Mouse (Mus musculus) hindbrain, embryonic 16.5 days (tissue): ENCODE data around the gene Sbno1. TPM values are rescaled to one million over a fixed set of nuclear protein-coding genes. Genes with fewer than 3 reads are reported as not detected.

Experiments used
- ATAC-seq: fragments of 200-750 bp; cut with Nextera tagmentation; 2 replicates; pipeline ENCODE4 v1.8.0; 2017; ENCODE audit warnings: moderate TSS enrichment, moderate library complexity
- H3K27ac ChIP-seq: fragments of 300-500 bp; sonication (generic); 2 replicates; pipeline ENCODE4 v1.5.1; 2014; ENCODE audit warnings: low read depth, mild to moderate bottlenecking, control low read depth, low read length, moderate library complexity
- H3K27me3 ChIP-seq: fragments of 300-500 bp; sonication (generic); replicated peaks from 2 replicates; pipeline ENCODE4 v1.6.1; 2014; ENCODE audit warnings: low read length; ENCODE audit not compliant: control insufficient read depth, insufficient read depth
- H3K36me3 ChIP-seq: fragments of 300-500 bp; sonication (generic); 2 replicates; pipeline ENCODE4 v1.6.1; 2014; ENCODE audit warnings: mild to moderate bottlenecking, low read length, moderate library complexity, mixed read lengths; ENCODE audit not compliant: control insufficient read depth, insufficient read depth
- H3K4me1 ChIP-seq: fragments of 300-500 bp; sonication (generic); 2 replicates; pipeline ENCODE4 v1.6.1; 2014; ENCODE audit warnings: low read depth, low read length; ENCODE audit not compliant: control insufficient read depth, insufficient read depth
- H3K4me2 ChIP-seq: fragments of 300-500 bp; sonication (generic); 2 replicates; pipeline ENCODE4 v1.6.1; 2014; ENCODE audit warnings: mild to moderate bottlenecking, low read length, control low read depth, moderate library complexity
- H3K4me3 ChIP-seq: fragments of 300-500 bp; sonication (generic); 2 replicates; pipeline ENCODE4 v1.5.1; 2014; ENCODE audit warnings: mild to moderate bottlenecking, low read length, control low read depth, moderate library complexity
- H3K9ac ChIP-seq: fragments of 300-500 bp; sonication (generic); 2 replicates; pipeline ENCODE4 v1.6.1; 2014; ENCODE audit warnings: low read depth, mild to moderate bottlenecking, control low read depth, low read length, moderate library complexity
- H3K9me3 ChIP-seq: fragments of 300-500 bp; sonication (generic); 2 replicates; pipeline ENCODE4 v1.6.1; 2014; ENCODE audit warnings: mild to moderate bottlenecking, low read length, moderate library complexity; ENCODE audit not compliant: control insufficient read depth
- WGBS: fragments of 180-500 bp; shearing (Covaris S2); extraction: QIAGEN DNeasy Blood & Tissue Kit; methylation state at CpG from one replicate; pipeline ENCODE4 v1.1.7; 2014; 5-methylcytosine and 5-hydroxymethylcytosine counted together
- polyA plus RNA-seq: library from polyadenylated mRNA; unstranded; fragments of >200 nt; fragmentation: Nextera tagmentation; extraction: Ambion mirVana; gene quantifications from 2 replicates; pipeline ENCODE4 v1.2.1, GENCODE M21; 2015

Gene Sbno1
- polyA plus RNA-seq, 1 experiment from 2014 or later, result 83.6 TPM

GRCm38 (mm10) chr5:124393726-124394125 is 32.1 kb downstream of the Sbno1 start:
- Histone ChIP-seq H3K4me3 (no peak overlapping the region), H3K27me3 (no peaks in the 10 kb centered on the region)
- 92% methylated on average over 7 of the region's 7 CpGs for WGBS

DNA sequence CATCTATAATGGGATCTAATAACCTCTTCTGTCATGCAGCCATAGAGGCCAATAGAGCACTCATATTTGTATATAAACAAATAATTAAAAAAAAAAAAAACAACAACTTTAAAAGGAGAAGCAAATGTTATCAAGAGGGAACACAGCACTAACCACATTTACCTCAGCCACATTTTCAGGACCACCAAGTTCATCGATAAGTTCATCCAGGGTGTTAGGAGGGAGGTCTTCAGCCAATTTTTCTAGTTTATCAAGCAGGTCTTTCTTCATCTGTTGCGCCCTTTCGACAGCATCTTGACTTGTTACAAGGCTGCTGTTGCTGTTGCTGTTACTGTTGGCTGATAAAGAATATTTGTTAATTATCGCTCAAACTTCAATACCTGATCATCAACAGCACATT is 33.4 kb downstream of the Sbno1 start:
- Histone ChIP-seq H3K36me3 (peaks cover 39% of the 10 kb centered on the region), H3K9ac (no peak overlapping the region), H3K9me3 (no peaks in the 10 kb centered on the region), H3K4me2 (no peak overlapping the region), H3K27ac (no peak overlapping the region), H3K27me3 (no peaks in the 10 kb centered on the region), H3K4me1 (no peaks in the 10 kb centered on the region), H3K4me3 (no peak overlapping the region)
- ATAC-seq, result no peak
- WGBS, result 95% methylated on average over 4 of the region's 4 CpGs

More at GRCm38 (mm10) chr5:124393726-124394125, 32.1 kb downstream of the Sbno1 start:
- ATAC-seq, result no peak
- Histone ChIP-seq H3K36me3 (peaks cover 38% of the 10 kb centered on the region), H3K9ac (no peak overlapping the region), H3K4me1 (no peaks in the 10 kb centered on the region), H3K4me2 (no peak overlapping the region), H3K27ac (no peak overlapping the region), H3K9me3 (no peaks in the 10 kb centered on the region)

DNA sequence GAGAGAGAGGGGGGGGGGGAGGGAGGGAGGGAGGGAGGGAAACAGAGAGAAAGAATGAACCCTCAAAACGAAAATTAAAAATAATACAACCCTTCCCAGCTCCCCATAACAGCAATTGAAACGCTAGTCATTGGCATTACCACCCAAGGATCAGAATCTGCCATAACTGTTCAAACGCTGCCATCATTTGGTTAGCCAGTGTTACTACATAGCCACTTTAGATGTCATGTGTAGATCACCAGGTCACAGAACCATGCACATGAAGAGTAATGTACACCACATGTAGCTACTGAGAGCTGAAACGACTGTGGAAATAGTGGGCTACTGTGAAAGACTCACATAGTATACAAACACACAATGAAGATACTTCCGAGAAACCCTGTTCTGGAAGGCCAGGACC is 37.9 kb downstream of the Sbno1 start:
- ATAC-seq, result no peak
- Histone ChIP-seq H3K9ac (no peak overlapping the region), H3K4me2 (no peak overlapping the region), H3K9me3 (no peaks in the 10 kb centered on the region), H3K27me3 (no peaks in the 10 kb centered on the region), H3K4me3 (no peak overlapping the region), H3K36me3 (peaks cover 57% of the 10 kb centered on the region), H3K27ac (no peak overlapping the region), H3K4me1 (no peaks in the 10 kb centered on the region)
- 78% methylated on average over 5 of the region's 5 CpGs for WGBS

- Histone ChIP-seq H3K4me2 (no peak overlapping the region), H3K27ac (no peak overlapping the region), H3K4me3 (no peak overlapping the region), H3K9me3 (no peaks in the 10 kb centered on the region), H3K4me1 (no peaks in the 10 kb centered on the region), H3K27me3 (no peaks in the 10 kb centered on the region), H3K36me3 (peaks cover 51% of the 10 kb centered on the region), H3K9ac (no peak overlapping the region)
- ATAC-seq, result no peak
- WGBS, result 97% methylated on average over 1 of the region's 1 CpGs
Measured at GRCm38 (mm10) chr5:124380121-124380520, 45.7 kb downstream of the Sbno1 start.

DNA sequence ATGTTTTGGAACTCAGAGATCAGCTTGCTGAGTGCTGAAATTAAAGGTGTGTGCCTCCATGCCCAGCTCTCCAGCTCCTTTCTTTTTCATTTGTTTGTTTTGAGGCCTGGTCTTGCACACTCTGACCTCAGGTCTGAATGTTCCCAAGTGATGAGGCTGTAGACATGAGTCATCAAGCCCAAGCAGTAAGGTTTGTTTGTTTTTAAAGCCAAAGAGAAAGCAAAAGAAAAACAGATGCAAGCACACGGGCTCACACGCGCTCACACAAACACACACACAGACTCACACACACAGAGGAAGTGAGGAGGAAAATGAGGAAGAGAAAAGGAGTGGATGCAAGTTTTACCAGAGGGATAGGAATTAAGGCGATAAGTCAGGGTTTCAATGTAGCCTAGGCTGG is 48.7 kb downstream of the Sbno1 start:
- H3K36me3 ChIP-seq, result peaks cover 42% of the 10 kb centered on the region
- no peak for ATAC-seq
- H3K4me1 ChIP-seq, result no peaks in the 10 kb centered on the region
- no peaks in the 10 kb centered on the region for H3K9me3 ChIP-seq
- H3K4me2 ChIP-seq, result no peak overlapping the region
- H3K9ac ChIP-seq, result no peak overlapping the region
- H3K27ac ChIP-seq, result no peak overlapping the region
- no peak overlapping the region for H3K4me3 ChIP-seq
- WGBS, result 95% methylated on average over 4 of the region's 4 CpGs
- no peaks in the 10 kb centered on the region for H3K27me3 ChIP-seq

DNA sequence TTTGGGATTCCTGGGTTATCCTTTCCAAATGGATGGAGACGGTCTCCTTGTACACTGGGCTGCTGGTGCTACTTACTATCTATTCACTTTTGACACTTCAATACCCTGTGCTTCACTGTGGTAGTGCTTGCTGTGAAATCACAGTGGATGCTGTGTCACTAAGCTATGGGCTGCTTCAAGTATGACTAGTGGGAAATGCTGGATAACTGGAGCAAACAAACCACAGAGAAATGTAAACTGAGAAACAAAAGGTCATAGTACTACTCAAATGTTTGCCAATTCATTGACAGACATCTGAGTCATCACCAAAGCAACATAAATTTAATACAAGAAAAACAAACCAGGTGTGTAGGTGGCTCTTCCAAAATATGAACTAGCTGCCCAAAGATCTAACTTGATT is 49.4 kb downstream of the Sbno1 start:
- no peaks in the 10 kb centered on the region for H3K27me3 ChIP-seq
- no peak overlapping the region for H3K4me2 ChIP-seq
- 94% methylated on average over 1 of the region's 1 CpGs for WGBS
- H3K27ac ChIP-seq, result no peak overlapping the region
- no peaks in the 10 kb centered on the region for H3K4me1 ChIP-seq
- no peak overlapping the region for H3K4me3 ChIP-seq
- H3K9ac ChIP-seq, result no peak overlapping the region
- H3K36me3 ChIP-seq, result peaks cover 43% of the 10 kb centered on the region
- no peaks in the 10 kb centered on the region for H3K9me3 ChIP-seq
- ATAC-seq, result no peak

- no peaks in the 10 kb centered on the region for H3K27me3 ChIP-seq
- no peak overlapping the region for H3K4me3 ChIP-seq
- no peak overlapping the region for H3K27ac ChIP-seq
- H3K4me2 ChIP-seq, result no peak overlapping the region
- H3K9me3 ChIP-seq, result no peaks in the 10 kb centered on the region
- no peak for ATAC-seq
- H3K9ac ChIP-seq, result no peak overlapping the region
- peaks cover 33% of the 10 kb centered on the region for H3K36me3 ChIP-seq
- no peaks in the 10 kb centered on the region for H3K4me1 ChIP-seq
- 98% methylated on average over 7 of the region's 7 CpGs for WGBS
Measured at GRCm38 (mm10) chr5:124374298-124374697, 51.5 kb downstream of the Sbno1 start.

- Histone ChIP-seq H3K4me2 (no peak overlapping the region), H3K27me3 (no peaks in the 10 kb centered on the region), H3K9me3 (no peaks in the 10 kb centered on the region), H3K4me1 (no peaks in the 10 kb centered on the region), H3K4me3 (no peak overlapping the region), H3K9ac (no peak overlapping the region), H3K27ac (no peak overlapping the region), H3K36me3 (peaks cover 5% of the 10 kb centered on the region; the same call in 1 of the 2 replicates)
- ATAC-seq, result no peak
- whole genome bisulfite sequencing, result 77% methylated on average over 3 of the region's 3 CpGs
Measured at GRCm38 (mm10) chr5:124366721-124367120, 59.1 kb downstream of the Sbno1 start.

GRCm38 (mm10) chr5:124365754-124366153 is 60.0 kb downstream of the Sbno1 start:
- no peak overlapping the region for H3K27ac ChIP-seq
- no peak overlapping the region for H3K4me3 ChIP-seq
- H3K4me1 ChIP-seq, result no peaks in the 10 kb centered on the region
- H3K9ac ChIP-seq, result no peak overlapping the region
- peaks cover 3% of the 10 kb centered on the region; the same call in 1 of the 2 replicates for H3K36me3 ChIP-seq
- no peaks in the 10 kb centered on the region for H3K27me3 ChIP-seq
- no peaks in the 10 kb centered on the region for H3K9me3 ChIP-seq
- H3K4me2 ChIP-seq, result no peak overlapping the region
- no peak for ATAC-seq
- WGBS, result 89% methylated on average over 2 of the region's 2 CpGs
